Mouse (Mus musculus): ENCODE data around the gene Golph3l. TPM values are rescaled to one million over a fixed set of nuclear protein-coding genes. Genes with fewer than 3 reads are reported as not detected.
A peak's percentile ranks its signal among the peaks of the same experiment; 100 is the strongest.

The Golph3l gene
- polyA plus RNA-seq, 1 experiment, result 39.0 TPM

DNA sequence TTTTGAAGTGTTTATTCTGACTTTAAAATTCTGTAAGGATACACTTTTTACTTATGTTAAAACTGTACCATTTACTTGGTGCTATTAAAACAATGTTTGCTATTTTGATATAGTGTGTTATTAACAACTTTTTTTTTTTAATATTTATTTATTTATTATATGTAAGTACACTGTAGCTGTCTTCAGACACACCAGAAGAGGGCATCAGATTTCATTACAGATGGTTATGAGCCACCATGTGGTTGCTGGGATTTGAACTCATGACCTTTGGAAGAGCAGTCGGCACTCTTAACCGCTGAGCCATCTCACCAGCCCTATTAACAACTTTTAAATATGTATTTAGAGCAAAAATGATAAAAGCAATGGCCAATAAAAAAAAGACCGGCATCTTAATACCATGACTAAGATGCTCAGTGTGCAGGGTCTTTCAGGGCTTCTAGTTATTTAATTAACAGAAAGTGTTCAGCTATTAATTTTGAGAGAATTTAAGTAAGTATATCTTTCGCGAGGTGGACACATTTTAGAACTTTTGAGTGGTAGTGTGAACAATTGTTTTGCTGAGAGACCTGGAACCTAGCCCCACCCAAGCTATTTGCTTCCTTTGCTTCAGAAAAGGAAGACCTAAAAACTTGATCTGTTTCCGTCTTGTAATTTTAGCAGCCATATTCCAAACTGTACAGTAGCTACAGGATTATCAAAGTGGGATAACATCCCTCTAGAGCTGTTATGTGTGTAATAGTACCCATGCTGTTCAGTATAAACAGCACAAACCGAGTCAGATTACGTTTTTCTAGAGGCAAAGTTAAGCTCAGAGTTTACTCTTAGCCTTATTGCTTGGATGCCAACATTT is 755 bp upstream of the Golph3l start:
- H3K9ac ChIP-seq (ENCODE audit: low read depth, poor library complexity, severe bottlenecking), result peak overlapping the region; percentile 76
- H3K27ac ChIP-seq (ENCODE audit: insufficient read depth, low read length), result peak overlapping the region; percentile 48; the same call in 1 of the 2 replicates

DNA sequence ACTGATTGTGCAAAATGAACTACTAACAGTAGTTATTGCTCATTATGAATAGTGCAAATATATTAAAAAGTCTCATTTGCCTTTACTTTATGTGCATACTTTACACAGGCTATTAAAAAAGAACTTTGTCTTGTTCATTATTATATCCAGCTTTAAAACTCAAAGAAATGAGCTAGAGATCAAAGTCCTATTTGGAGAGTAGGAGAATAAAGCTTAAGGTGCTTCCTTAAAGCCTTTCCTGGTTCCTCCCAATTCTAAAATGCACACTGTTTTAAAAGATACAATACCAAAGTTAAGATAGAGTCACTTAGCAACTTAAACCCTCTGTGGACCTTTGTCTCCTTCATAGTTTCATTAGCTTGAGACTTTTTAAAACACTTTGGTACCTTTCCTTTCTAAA is 10.0 kb downstream of the Golph3l start:
- H3K4me1 ChIP-seq (ENCODE audit: control insufficient read depth, insufficient read depth, low read length), result no peaks in the 10 kb centered on the region
- H3K4me3 ChIP-seq (ENCODE audit: low read depth, low read length), result no peak overlapping the region
- H3K36me3 ChIP-seq (ENCODE audit: control insufficient read depth, insufficient read depth, low read length, poor library complexity, severe bottlenecking), result peaks cover 5% of the 10 kb centered on the region
- H3K27ac ChIP-seq (ENCODE audit: insufficient read depth, low read length), result no peak overlapping the region
- H3K27me3 ChIP-seq (ENCODE audit: control insufficient read depth, insufficient read depth, low read length, poor library complexity, severe bottlenecking), result no peaks in the 10 kb centered on the region
- no peaks in the 10 kb centered on the region for H3K9me3 ChIP-seq (replicated peaks; ENCODE audit: control insufficient read depth, insufficient read depth, low read length, poor library complexity, severe bottlenecking)
- H3K9ac ChIP-seq (ENCODE audit: low read depth, poor library complexity, severe bottlenecking), result no peak overlapping the region
- TF ChIP-seq CTCF (IDR thresholded peaks at IDR 0.05; ENCODE audit: low read depth, low read length) (no peak), POLR2A (IDR thresholded peaks at IDR 0.05; ENCODE audit: insufficient read depth, low read length) (no peak), EP300 (IDR thresholded peaks at IDR 0.05; ENCODE audit: insufficient read depth, low read depth, low read length) (no peak)

More for the DNA sequence above, 755 bp upstream of the Golph3l start:
- TF ChIP-seq POLR2A (IDR thresholded peaks at IDR 0.05; ENCODE audit: insufficient read depth, low read length), result no peak
- TF ChIP-seq EP300 (IDR thresholded peaks at IDR 0.05; ENCODE audit: insufficient read depth, low read depth, low read length), result no peak
- TF ChIP-seq CTCF (IDR thresholded peaks at IDR 0.05; ENCODE audit: low read depth, low read length), result no peak
- Histone ChIP-seq H3K36me3 (ENCODE audit: control insufficient read depth, insufficient read depth, low read length, poor library complexity, severe bottlenecking) (peaks cover 2% of the 10 kb centered on the region), H3K9me3 (replicated peaks; ENCODE audit: control insufficient read depth, insufficient read depth, low read length, poor library complexity, severe bottlenecking) (no peaks in the 10 kb centered on the region), H3K4me1 (ENCODE audit: control insufficient read depth, insufficient read depth, low read length) (no peaks in the 10 kb centered on the region), H3K4me3 (ENCODE audit: low read depth, low read length) (peak overlapping the region; percentile 43), H3K27me3 (ENCODE audit: control insufficient read depth, insufficient read depth, low read length, poor library complexity, severe bottlenecking) (no peaks in the 10 kb centered on the region)

DNA sequence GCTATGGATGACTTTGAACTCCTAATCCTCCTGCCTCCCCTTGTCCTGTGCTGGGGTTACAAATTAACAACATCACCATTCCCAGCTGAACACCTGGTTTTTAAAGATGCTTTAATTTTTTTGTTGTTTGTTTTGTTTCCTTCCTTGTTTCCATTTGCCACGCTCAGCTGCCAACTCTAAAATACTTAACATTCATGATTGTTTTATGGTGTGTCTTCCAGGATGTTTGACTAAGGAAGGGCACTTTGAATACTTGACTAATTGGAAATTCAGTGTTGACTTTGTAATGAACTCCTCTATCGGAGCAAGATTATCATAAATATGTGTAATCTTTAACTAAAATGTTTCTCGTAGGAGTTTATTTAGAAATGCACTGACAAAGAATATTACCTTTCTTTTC is 12.6 kb downstream of the Golph3l start:
- TF ChIP-seq CTCF (IDR thresholded peaks at IDR 0.05; ENCODE audit: low read depth, low read length), result no peak
- TF ChIP-seq POLR2A (IDR thresholded peaks at IDR 0.05; ENCODE audit: insufficient read depth, low read length), result no peak
- no peak for TF ChIP-seq EP300 (IDR thresholded peaks at IDR 0.05; ENCODE audit: insufficient read depth, low read depth, low read length)
- H3K9me3 ChIP-seq (replicated peaks; ENCODE audit: control insufficient read depth, insufficient read depth, low read length, poor library complexity, severe bottlenecking), result no peaks in the 10 kb centered on the region
- no peak overlapping the region for H3K4me3 ChIP-seq (ENCODE audit: low read depth, low read length)
- H3K27me3 ChIP-seq (ENCODE audit: control insufficient read depth, insufficient read depth, low read length, poor library complexity, severe bottlenecking), result no peaks in the 10 kb centered on the region
- no peaks in the 10 kb centered on the region; the same call in 1 of the 2 replicates for H3K36me3 ChIP-seq (ENCODE audit: control insufficient read depth, insufficient read depth, low read length, poor library complexity, severe bottlenecking)
- no peaks in the 10 kb centered on the region for H3K4me1 ChIP-seq (ENCODE audit: control insufficient read depth, insufficient read depth, low read length)
- H3K9ac ChIP-seq (ENCODE audit: low read depth, poor library complexity, severe bottlenecking), result no peak overlapping the region
- H3K27ac ChIP-seq (ENCODE audit: insufficient read depth, low read length), result no peak overlapping the region

DNA sequence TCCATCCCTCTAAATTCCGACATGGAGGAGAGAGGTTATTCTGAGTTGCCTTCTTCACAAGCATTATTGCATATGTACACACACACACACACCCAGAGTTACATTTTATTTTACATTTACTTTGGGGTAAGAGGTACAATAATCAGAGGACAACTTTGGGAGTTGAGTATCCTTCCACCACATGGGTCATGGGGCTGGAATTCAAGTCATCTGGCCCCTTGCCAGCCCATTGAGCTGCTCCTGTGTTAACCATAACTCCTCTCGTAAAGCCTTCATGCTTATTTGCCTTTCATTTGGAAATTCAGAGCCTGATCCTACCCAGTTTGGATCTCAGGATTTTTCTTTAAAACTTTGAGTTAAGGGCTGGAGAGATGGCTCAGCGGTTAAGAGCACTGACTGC is 17.4 kb downstream of the Golph3l start:
- H3K27ac ChIP-seq (ENCODE audit: insufficient read depth, low read length), result no peak overlapping the region
- H3K27me3 ChIP-seq (ENCODE audit: control insufficient read depth, insufficient read depth, low read length, poor library complexity, severe bottlenecking), result no peaks in the 10 kb centered on the region
- no peak for TF ChIP-seq EP300 (IDR thresholded peaks at IDR 0.05; ENCODE audit: insufficient read depth, low read depth, low read length)
- TF ChIP-seq POLR2A (IDR thresholded peaks at IDR 0.05; ENCODE audit: insufficient read depth, low read length), result no peak
- no peak for TF ChIP-seq CTCF (IDR thresholded peaks at IDR 0.05; ENCODE audit: low read depth, low read length)
- no peak overlapping the region for H3K4me3 ChIP-seq (ENCODE audit: low read depth, low read length)
- peaks cover 9% of the 10 kb centered on the region for H3K36me3 ChIP-seq (ENCODE audit: control insufficient read depth, insufficient read depth, low read length, poor library complexity, severe bottlenecking)
- H3K9ac ChIP-seq (ENCODE audit: low read depth, poor library complexity, severe bottlenecking), result no peak overlapping the region
- no peaks in the 10 kb centered on the region for H3K9me3 ChIP-seq (replicated peaks; ENCODE audit: control insufficient read depth, insufficient read depth, low read length, poor library complexity, severe bottlenecking)
- H3K4me1 ChIP-seq (ENCODE audit: control insufficient read depth, insufficient read depth, low read length), result no peaks in the 10 kb centered on the region

DNA sequence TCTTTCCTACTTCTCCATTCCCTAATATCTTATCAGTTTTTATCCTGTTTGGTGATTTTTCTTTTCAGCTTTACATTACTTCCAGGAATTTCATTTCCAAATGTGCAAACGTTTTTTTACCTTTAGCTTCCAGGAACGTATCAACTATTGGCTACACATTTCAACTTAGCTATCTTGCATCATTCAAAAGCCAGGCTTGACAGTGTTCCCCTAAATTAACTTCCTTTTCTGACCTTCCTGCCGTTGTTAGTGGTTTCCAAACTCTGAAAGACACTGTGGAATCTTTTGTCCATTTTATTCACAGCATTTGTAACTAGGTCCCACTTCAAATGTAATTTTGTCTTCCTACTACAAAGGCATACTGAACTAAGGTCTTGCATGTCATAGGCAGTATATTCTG is 20.5 kb downstream of the Golph3l start:
- H3K4me1 ChIP-seq (ENCODE audit: control insufficient read depth, insufficient read depth, low read length), result no peaks in the 10 kb centered on the region
- peaks cover 9% of the 10 kb centered on the region for H3K36me3 ChIP-seq (ENCODE audit: control insufficient read depth, insufficient read depth, low read length, poor library complexity, severe bottlenecking)
- no peaks in the 10 kb centered on the region for H3K9me3 ChIP-seq (replicated peaks; ENCODE audit: control insufficient read depth, insufficient read depth, low read length, poor library complexity, severe bottlenecking)
- no peaks in the 10 kb centered on the region for H3K27me3 ChIP-seq (ENCODE audit: control insufficient read depth, insufficient read depth, low read length, poor library complexity, severe bottlenecking)
- no peak overlapping the region for H3K9ac ChIP-seq (ENCODE audit: low read depth, poor library complexity, severe bottlenecking)
- no peak overlapping the region for H3K27ac ChIP-seq (ENCODE audit: insufficient read depth, low read length)
- no peak overlapping the region for H3K4me3 ChIP-seq (ENCODE audit: low read depth, low read length)
- no peak for TF ChIP-seq CTCF (IDR thresholded peaks at IDR 0.05; ENCODE audit: low read depth, low read length)

DNA sequence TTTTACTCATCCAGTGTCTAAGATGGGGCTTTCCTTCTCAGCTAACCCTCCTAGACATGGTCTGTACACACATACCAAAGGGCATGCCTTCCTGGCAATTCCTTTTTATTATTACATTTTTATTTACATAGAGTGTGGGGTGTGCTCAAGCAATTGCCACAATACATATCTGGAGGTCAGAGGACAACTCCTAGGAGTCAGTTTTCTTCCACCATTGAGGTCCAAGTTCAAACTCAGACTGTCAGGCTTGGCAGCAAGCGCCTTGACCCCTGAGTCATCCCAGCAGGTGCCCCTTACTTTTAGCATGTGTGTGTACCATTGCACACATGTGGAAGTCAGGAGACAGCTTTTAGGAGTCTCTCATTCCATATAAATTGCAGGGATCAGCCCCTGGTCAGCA is 25.3 kb downstream of the Golph3l start:
- no peak for TF ChIP-seq POLR2A (IDR thresholded peaks at IDR 0.05; ENCODE audit: insufficient read depth, low read length)
- no peak for TF ChIP-seq CTCF (IDR thresholded peaks at IDR 0.05; ENCODE audit: low read depth, low read length)
- TF ChIP-seq EP300 (IDR thresholded peaks at IDR 0.05; ENCODE audit: insufficient read depth, low read depth, low read length), result no peak
- no peaks in the 10 kb centered on the region for H3K4me1 ChIP-seq (ENCODE audit: control insufficient read depth, insufficient read depth, low read length)
- no peak overlapping the region for H3K27ac ChIP-seq (ENCODE audit: insufficient read depth, low read length)
- no peak overlapping the region for H3K9ac ChIP-seq (ENCODE audit: low read depth, poor library complexity, severe bottlenecking)
- no peaks in the 10 kb centered on the region for H3K9me3 ChIP-seq (replicated peaks; ENCODE audit: control insufficient read depth, insufficient read depth, low read length, poor library complexity, severe bottlenecking)
- H3K27me3 ChIP-seq (ENCODE audit: control insufficient read depth, insufficient read depth, low read length, poor library complexity, severe bottlenecking), result no peaks in the 10 kb centered on the region
- no peak overlapping the region for H3K4me3 ChIP-seq (ENCODE audit: low read depth, low read length)
- peaks cover 13% of the 10 kb centered on the region for H3K36me3 ChIP-seq (ENCODE audit: control insufficient read depth, insufficient read depth, low read length, poor library complexity, severe bottlenecking)
